Comparison of ENCODE assay signal across 10 mouse cellular contexts in the genomic region with DNA sequence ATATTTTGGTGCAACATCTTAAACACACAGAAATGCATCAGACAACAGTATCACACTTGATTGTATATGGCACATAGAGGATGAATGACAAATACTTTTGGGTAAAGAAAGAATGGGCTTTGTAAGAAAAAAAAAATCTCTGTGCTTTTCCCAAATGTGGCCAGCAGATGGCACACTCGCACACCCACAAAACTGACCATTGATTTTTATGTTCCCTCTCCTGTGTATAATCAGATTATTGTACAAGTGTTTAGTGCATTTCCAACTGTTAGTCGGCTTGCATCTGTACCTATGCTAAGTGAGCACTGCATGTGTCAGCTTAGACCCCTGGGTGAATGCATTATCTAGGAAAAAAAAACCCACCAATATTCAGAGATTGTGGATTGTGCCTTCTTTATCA. TPM values are rescaled to one million over a fixed set of nuclear protein-coding genes. Genes with fewer than 3 reads are reported as not detected.
DNase-seq lines count a peak whose midpoint lies in the region; ATAC-seq and TF ChIP-seq lines count a peak whose summit lies in the region.
"Had no signal": no experiment of that assay in that cellular context is flagged by ENCODE, and none has a peak within 500 bp of the region (broad histone marks: within the 10 kb centered on the region; RNA-seq: fewer than 3 reads in every experiment).

No protein-coding gene starts in this region.

- H3K9me3 ChIP-seq in forebrain, embryonic 10.5 days: no peaks in the 10 kb centered on the region
- H3K9me3 ChIP-seq in forebrain, embryonic 12.5 days: no peaks in the 10 kb centered on the region
- H3K9me3 ChIP-seq in forebrain, postnatal 0 days (ENCODE audit: low read length): no peaks in the 10 kb centered on the region
- H3K9me3 ChIP-seq in neural tube, embryonic 11.5 days (ENCODE audit: control insufficient read depth, low read length): no peaks in the 10 kb centered on the region
- H3K9me3 ChIP-seq: heart, embryonic 13.5 days had no signal

- no peak overlapping the region for H3K27ac ChIP-seq in forebrain, embryonic 10.5 days
- no peak overlapping the region for H3K27ac ChIP-seq in forebrain, embryonic 12.5 days
- no peak overlapping the region for H3K27ac ChIP-seq in forebrain, postnatal 0 days (ENCODE audit: low read depth, low read length)
- no peak overlapping the region for H3K27ac ChIP-seq in neural tube, embryonic 11.5 days (ENCODE audit: low read depth, low read length)
- H3K27ac ChIP-seq: heart, embryonic 13.5 days; macrophage had no signal

- 6% methylated on average over 2 of the region's 2 CpGs for WGBS in forebrain, embryonic 10.5 days
- WGBS in forebrain, embryonic 12.5 days: 0% methylated on average over 2 of the region's 2 CpGs
- WGBS in lung, adult 2 months: 2% methylated on average over 2 of the region's 2 CpGs
- 0% methylated on average over 2 of the region's 2 CpGs for WGBS in forebrain, postnatal 0 days
- 7% methylated on average over 2 of the region's 2 CpGs for WGBS in neural tube, embryonic 11.5 days

- H3K27me3 ChIP-seq in forebrain, embryonic 10.5 days (ENCODE audit: poor library complexity, severe bottlenecking): no peaks in the 10 kb centered on the region
- H3K27me3 ChIP-seq in forebrain, embryonic 12.5 days: no peaks in the 10 kb centered on the region
- no peaks in the 10 kb centered on the region for H3K27me3 ChIP-seq in forebrain, postnatal 0 days (ENCODE audit: insufficient read depth, low read length)
- no peaks in the 10 kb centered on the region for H3K27me3 ChIP-seq in neural tube, embryonic 11.5 days (ENCODE audit: control insufficient read depth, insufficient read depth, low read length)
- H3K27me3 ChIP-seq: heart, embryonic 13.5 days had no signal

- no peak overlapping the region for H3K4me3 ChIP-seq in forebrain, embryonic 10.5 days
- H3K4me3 ChIP-seq in forebrain, embryonic 12.5 days (replicated peaks): no peak overlapping the region
- H3K4me3 ChIP-seq in lung, adult 2 months (replicated peaks; ENCODE audit: extremely low read depth, low read depth, low read length): no peak overlapping the region
- H3K4me3 ChIP-seq in forebrain, postnatal 0 days (ENCODE audit: low read depth, low read length): no peak overlapping the region
- no peak overlapping the region for H3K4me3 ChIP-seq in neural tube, embryonic 11.5 days (ENCODE audit: low read depth, low read length)
- H3K4me3 ChIP-seq: heart, embryonic 13.5 days had no signal

- peak; percentile 30 for DNase-seq in forebrain, embryonic 10.5 days (ENCODE audit: extremely low spot score, low spot score)
- no peak for DNase-seq in lung, adult 2 months
- no peak for DNase-seq in lung, adult 18-20 months
- DNase-seq in brain, embryonic 14.5 days (ENCODE audit: low read depth): peak; percentile 75
- DNase-seq in forebrain, postnatal 0 days: peak; percentile 81
- DNase-seq in neural tube, embryonic 11.5 days (ENCODE audit: low spot score): peak; percentile 45
- DNase-seq in spleen, postnatal 14 days (ENCODE audit: low spot score in 2 of 2): no peak

- no peak overlapping the region for H3K4me2 ChIP-seq in forebrain, embryonic 12.5 days
- H3K4me2 ChIP-seq in forebrain, postnatal 0 days (ENCODE audit: low read depth): no peak overlapping the region
- H3K4me2 ChIP-seq in neural tube, embryonic 11.5 days (ENCODE audit: low read depth): no peak overlapping the region
- H3K4me2 ChIP-seq: heart, embryonic 13.5 days had no signal

- H3K36me3 ChIP-seq in forebrain, embryonic 10.5 days (replicated peaks): no peaks in the 10 kb centered on the region
- no peaks in the 10 kb centered on the region for H3K36me3 ChIP-seq in forebrain, embryonic 12.5 days (replicated peaks)
- H3K36me3 ChIP-seq in forebrain, postnatal 0 days (ENCODE audit: insufficient read depth): no peaks in the 10 kb centered on the region
- H3K36me3 ChIP-seq in neural tube, embryonic 11.5 days (ENCODE audit: control insufficient read depth, insufficient read depth, low read length): no peaks in the 10 kb centered on the region
- H3K36me3 ChIP-seq: heart, embryonic 13.5 days had no signal

- no peak for TF ChIP-seq POLR2A in lung, adult 2 months (IDR thresholded peaks at IDR 0.05; ENCODE audit: borderline replicate concordance, extremely low read depth, low read depth, low read length)
- no peak for TF ChIP-seq POLR2A in brain, embryonic 14.5 days (IDR thresholded peaks at IDR 0.05; ENCODE audit: borderline replicate concordance, extremely low read depth, insufficient read depth, insufficient read length, poor library complexity, severe bottlenecking)

- peak; percentile 59; the same call in 1 of the 2 replicates for TF ChIP-seq CTCF in lung, adult 2 months (IDR thresholded peaks at IDR 0.05; ENCODE audit: insufficient read depth, low read length)
- peak; percentile 83 for TF ChIP-seq CTCF in brain, embryonic 14.5 days (IDR thresholded peaks at IDR 0.05; ENCODE audit: borderline replicate concordance, extremely low read depth, insufficient read depth, insufficient read length)
- peak; percentile 80 for TF ChIP-seq CTCF in forebrain, postnatal 0 days (IDR thresholded peaks at IDR 0.05; ENCODE audit: low read depth)

- no peak for ATAC-seq in forebrain, embryonic 12.5 days (ENCODE audit: low FRiP score)
- peak; percentile 42; the same call in 1 of the 2 replicates for ATAC-seq in forebrain, postnatal 0 days
- ATAC-seq in neural tube, embryonic 11.5 days (ENCODE audit: insufficient read depth, low FRiP score, low TSS enrichment): no peak

- no peaks in the 10 kb centered on the region for H3K4me1 ChIP-seq in forebrain, embryonic 10.5 days
- H3K4me1 ChIP-seq in forebrain, embryonic 12.5 days: no peaks in the 10 kb centered on the region
- no peaks in the 10 kb centered on the region for H3K4me1 ChIP-seq in lung, adult 2 months (ENCODE audit: control insufficient read depth, insufficient read depth, low read length)
- H3K4me1 ChIP-seq in forebrain, postnatal 0 days (ENCODE audit: insufficient read depth): no peaks in the 10 kb centered on the region
- H3K4me1 ChIP-seq in neural tube, embryonic 11.5 days (ENCODE audit: control insufficient read depth, insufficient read depth, low read length): no peaks in the 10 kb centered on the region
- H3K4me1 ChIP-seq: heart, embryonic 13.5 days had no signal

- no peak overlapping the region for H3K9ac ChIP-seq in forebrain, embryonic 12.5 days
- H3K9ac ChIP-seq in forebrain, postnatal 0 days: no peak overlapping the region
- no peak overlapping the region for H3K9ac ChIP-seq in neural tube, embryonic 11.5 days (ENCODE audit: low read length)
- H3K9ac ChIP-seq: heart, embryonic 13.5 days had no signal

RNA-seq across cellular contexts. Expression of gene Fmo9, which starts 56.4 kb away (rescaled TPM):
- not detected in 2 replicates for polyA plus RNA-seq in forebrain, embryonic 10.5 days (2016; fragmentation: Nextera tagmentation; extraction: Ambion mirVana)
- not detected in 2 replicates for polyA plus RNA-seq in forebrain, embryonic 12.5 days (2016; fragmentation: Nextera tagmentation; extraction: Ambion mirVana)
- not detected in 2 replicates for polyA plus RNA-seq in lung, adult 2 months (2012; rRNA removed)
- not detected in 2 replicates for polyA plus RNA-seq in brain, embryonic 14.5 days (2012; rRNA removed)
- total RNA-seq in forebrain, postnatal 0 days (2014; rRNA removed): not detected in 2 replicates
- polyA plus RNA-seq in forebrain, postnatal 0 days (2015; fragmentation: Nextera tagmentation; extraction: Ambion mirVana): not detected in 2 replicates
- not detected in 2 replicates for polyA plus RNA-seq in neural tube, embryonic 11.5 days (2014; fragmentation: Nextera tagmentation; extraction: Ambion mirVana)
- polyA plus RNA-seq: heart, embryonic 13.5 days; macrophage had no signal

Comparison
In these comparisons a context has a peak if more than half of its experiments do, and no peak if none do; other contexts are left out.
1. DNase-seq: peak in forebrain, embryonic 10.5 days (single experiment), brain, embryonic 14.5 days (single experiment), forebrain, postnatal 0 days (single experiment) and neural tube, embryonic 11.5 days (single experiment); none in lung, adult 2 months (single experiment), lung, adult 18-20 months (0 of 2) and spleen, postnatal 14 days (0 of 2).
2. Peak in every context shown above with its lines, with median percentiles within 50 percentile points of each other: CTCF ChIP-seq.